Mouse (Mus musculus) limb, embryonic 13.5 days (tissue): ENCODE measurements around the gene Plxnc1. TPM values are rescaled to one million over a fixed set of nuclear protein-coding genes. Genes with fewer than 3 reads are reported as not detected.

Experiments
- ATAC-seq: fragments of 200-750 bp; cut with Nextera tagmentation; 2 replicates; pipeline ENCODE4 v1.8.0; 2017; ENCODE audit warnings: low read depth, moderate number of reproducible peaks, moderate TSS enrichment; ENCODE audit not compliant: low FRiP score
- H3K27ac ChIP-seq: fragments of 300-500 bp; sonication (generic); 2 replicates; pipeline ENCODE4 v1.5.1; 2015; ENCODE audit warnings: inconsistent platforms, mild to moderate bottlenecking, moderate library complexity
- H3K27me3 ChIP-seq: fragments of 300-500 bp; sonication (generic); 2 replicates; pipeline ENCODE4 v1.6.1; 2015; ENCODE audit warnings: mild to moderate bottlenecking, inconsistent platforms
- H3K36me3 ChIP-seq: fragments of 300-500 bp; sonication (generic); 2 replicates; pipeline ENCODE4 v1.6.1; 2015; ENCODE audit warnings: inconsistent platforms, mild to moderate bottlenecking, moderate library complexity
- H3K4me1 ChIP-seq: fragments of 300-500 bp; sonication (generic); 2 replicates; pipeline ENCODE4 v1.6.1; 2015; ENCODE audit warnings: inconsistent platforms
- H3K4me2 ChIP-seq: fragments of 300-500 bp; sonication (generic); replicated peaks from 2 replicates; pipeline ENCODE4 v1.6.1; 2015; ENCODE audit warnings: inconsistent platforms, mild to moderate bottlenecking, moderate library complexity
- H3K4me3 ChIP-seq: fragments of 300-500 bp; sonication (generic); 2 replicates; pipeline ENCODE4 v1.5.1; 2015; ENCODE audit warnings: moderate library complexity, mild to moderate bottlenecking, inconsistent platforms
- H3K9ac ChIP-seq: fragments of 300-500 bp; sonication (generic); 2 replicates; pipeline ENCODE4 v1.6.1; 2015; ENCODE audit warnings: mild to moderate bottlenecking, inconsistent platforms
- H3K9me3 ChIP-seq: fragments of 300-500 bp; sonication (generic); 2 replicates; pipeline ENCODE4 v1.6.1; 2016; ENCODE audit warnings: inconsistent platforms
- WGBS: fragments of 180-500 bp; shearing (Covaris S2); methylation state at CpG from one replicate; pipeline ENCODE4 v1.1.7; 2015; 5-methylcytosine and 5-hydroxymethylcytosine counted together
- polyA plus RNA-seq: library from polyadenylated mRNA; unstranded; fragments of >200 nt; fragmentation: Nextera tagmentation; extraction: Ambion mirVana; gene quantifications from 2 replicates; pipeline ENCODE4 v1.2.1, GENCODE M21; 2015

Plxnc1 gene
- polyA plus RNA-seq, 1 experiment from 2014 or later: 2.7 TPM

GRCm38 (mm10) chr10:94945206-94945711 lies 624 bp upstream of the Plxnc1 start:
- peak overlapping the region; percentile 76 for H3K4me3 ChIP-seq
- H3K4me1 ChIP-seq: peaks cover 35% of the 10 kb centered on the region
- peak overlapping the region; percentile 84 for H3K9ac ChIP-seq
- peaks cover 63% of the 10 kb centered on the region for H3K27me3 ChIP-seq
- H3K4me2 ChIP-seq: peak overlapping the region; percentile 99
- ATAC-seq: no peak
- under 1% methylated on average over 35 of the region's 36 CpGs for whole genome bisulfite sequencing
- no peaks in the 10 kb centered on the region for H3K9me3 ChIP-seq
- no peaks in the 10 kb centered on the region for H3K36me3 ChIP-seq
- H3K27ac ChIP-seq: no peak overlapping the region

DNA sequence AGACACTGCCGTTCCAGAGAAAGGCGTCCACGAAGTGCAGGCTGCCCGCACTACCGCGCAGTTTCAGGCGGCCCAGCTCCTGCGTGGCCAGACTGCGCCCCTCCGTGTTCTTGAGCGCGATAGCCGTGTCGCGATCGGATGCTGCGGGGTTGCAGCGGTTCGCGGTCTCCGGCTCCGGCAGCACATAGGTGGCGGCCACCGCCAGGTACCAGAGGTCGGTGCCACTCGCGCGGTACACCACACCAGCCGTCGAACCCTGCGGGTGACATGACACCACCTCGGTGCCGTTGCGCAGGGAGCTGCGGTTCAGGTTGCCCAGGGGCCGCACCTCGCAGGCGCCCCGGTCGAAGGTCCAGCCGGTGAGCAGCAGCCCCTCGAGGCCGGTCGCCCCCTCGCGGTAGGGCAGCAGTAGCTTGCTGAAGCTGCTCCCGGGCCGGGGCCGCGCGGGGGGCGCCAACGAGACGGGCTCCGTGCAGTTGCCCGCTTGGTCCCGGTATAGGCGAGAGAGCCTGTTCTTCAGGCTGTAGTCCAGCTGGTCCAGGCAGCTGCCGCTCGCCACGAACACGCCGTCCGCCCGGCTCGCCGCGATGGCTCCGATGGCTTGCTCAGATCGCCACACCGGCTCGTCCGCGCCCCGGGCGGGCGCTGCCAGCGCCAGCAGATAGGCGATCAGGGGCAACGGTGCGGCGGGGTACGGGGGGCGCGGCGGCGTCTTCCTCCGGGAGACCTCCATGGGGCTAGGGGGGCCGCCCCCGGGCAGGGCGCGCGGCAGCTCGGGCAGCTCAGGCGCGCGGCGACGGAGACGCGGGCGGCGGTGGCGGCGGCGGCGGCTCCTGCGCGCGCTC lies 567 bp downstream of the Plxnc1 start:
- Histone ChIP-seq H3K4me2 (peak overlapping the region; percentile 99), H3K9me3 (no peaks in the 10 kb centered on the region), H3K4me3 (peak overlapping the region; percentile 76), H3K9ac (peak overlapping the region; percentile 84), H3K27ac (no peak overlapping the region), H3K36me3 (no peaks in the 10 kb centered on the region), H3K27me3 (peaks cover 65% of the 10 kb centered on the region), H3K4me1 (peaks cover 35% of the 10 kb centered on the region)
- ATAC-seq: peak; percentile 51
- WGBS: under 1% methylated on average over 81 of the region's 110 CpGs

GRCm38 (mm10) chr10:94943401-94943845 lies 1.2 kb downstream of the Plxnc1 start:
- WGBS: 1% methylated on average over 26 of the region's 26 CpGs
- Histone ChIP-seq H3K4me2 (peak overlapping the region; percentile 99), H3K27ac (no peak overlapping the region), H3K9ac (peak overlapping the region; percentile 84), H3K27me3 (peaks cover 65% of the 10 kb centered on the region), H3K9me3 (no peaks in the 10 kb centered on the region), H3K4me1 (peaks cover 35% of the 10 kb centered on the region), H3K36me3 (no peaks in the 10 kb centered on the region), H3K4me3 (peak overlapping the region; percentile 76)
- peak; percentile 13; the same call in 1 of the 2 replicates for ATAC-seq

GRCm38 (mm10) chr10:94942449-94943041 lies 2.1 kb downstream of the Plxnc1 start:
- Histone ChIP-seq H3K36me3 (no peaks in the 10 kb centered on the region), H3K4me2 (peak overlapping the region; percentile 99), H3K9me3 (no peaks in the 10 kb centered on the region), H3K9ac (peak overlapping the region; percentile 35; the same call in 1 of the 2 replicates), H3K27me3 (peaks cover 68% of the 10 kb centered on the region), H3K4me1 (peaks cover 35% of the 10 kb centered on the region), H3K27ac (no peak overlapping the region), H3K4me3 (peak overlapping the region; percentile 76)
- WGBS: 2% methylated on average over 17 of the region's 17 CpGs
- no peak for ATAC-seq

GRCm38 (mm10) chr10:94941551-94941950 lies 3.1 kb downstream of the Plxnc1 start:
- Histone ChIP-seq H3K4me3 (no peak overlapping the region), H3K27me3 (peaks cover 62% of the 10 kb centered on the region), H3K27ac (no peak overlapping the region), H3K9me3 (no peaks in the 10 kb centered on the region), H3K4me2 (peak overlapping the region; percentile 99), H3K9ac (no peak overlapping the region), H3K36me3 (no peaks in the 10 kb centered on the region), H3K4me1 (peaks cover 35% of the 10 kb centered on the region)
- no peak for ATAC-seq
- WGBS: 21% methylated on average over 4 of the region's 4 CpGs

- H3K36me3 ChIP-seq: no peaks in the 10 kb centered on the region
- H3K4me1 ChIP-seq: peaks cover 32% of the 10 kb centered on the region
- no peak overlapping the region for H3K27ac ChIP-seq
- no peak overlapping the region for H3K4me3 ChIP-seq
- WGBS: 38% methylated on average over 7 of the region's 7 CpGs
- H3K9me3 ChIP-seq: no peaks in the 10 kb centered on the region
- ATAC-seq: no peak
- H3K9ac ChIP-seq: no peak overlapping the region
- H3K27me3 ChIP-seq: peaks cover 55% of the 10 kb centered on the region
- H3K4me2 ChIP-seq: no peak overlapping the region
These were observed 3.8 kb downstream of the Plxnc1 start for GRCm38 (mm10) chr10:94940786-94941185.

- H3K27me3 ChIP-seq: peaks cover 47% of the 10 kb centered on the region
- H3K9me3 ChIP-seq: no peaks in the 10 kb centered on the region
- H3K9ac ChIP-seq: no peak overlapping the region
- no peak overlapping the region for H3K4me2 ChIP-seq
- H3K36me3 ChIP-seq: no peaks in the 10 kb centered on the region
- peaks cover 27% of the 10 kb centered on the region for H3K4me1 ChIP-seq
- WGBS: 58% methylated on average over 2 of the region's 2 CpGs
- ATAC-seq: no peak
- H3K27ac ChIP-seq: no peak overlapping the region
- no peak overlapping the region for H3K4me3 ChIP-seq
These were observed 4.6 kb downstream of the Plxnc1 start for GRCm38 (mm10) chr10:94940061-94940460.

DNA sequence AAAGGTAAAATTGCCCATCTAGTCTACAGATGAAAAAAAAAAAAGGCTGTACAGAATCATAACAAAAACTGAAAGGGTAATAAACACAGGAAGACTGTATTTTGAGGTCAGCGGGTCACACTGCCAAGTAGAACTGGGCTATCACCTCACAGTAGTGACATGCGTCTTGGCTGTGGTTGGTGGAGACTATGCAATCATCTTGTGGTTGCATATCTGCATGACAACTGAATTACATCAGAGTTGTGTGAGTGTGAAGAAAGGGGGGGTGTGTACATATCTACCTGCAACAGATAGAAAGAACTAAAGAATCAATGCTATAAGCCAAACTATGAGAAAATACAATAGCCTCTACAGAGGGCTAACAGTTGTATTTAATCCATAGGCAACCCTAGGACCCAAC lies 5.7 kb downstream of the Plxnc1 start:
- H3K4me1 ChIP-seq: peaks cover 22% of the 10 kb centered on the region
- H3K9ac ChIP-seq: no peak overlapping the region
- no peak overlapping the region for H3K4me2 ChIP-seq
- H3K36me3 ChIP-seq: no peaks in the 10 kb centered on the region
- H3K27ac ChIP-seq: no peak overlapping the region
- no peaks in the 10 kb centered on the region for H3K9me3 ChIP-seq
- H3K4me3 ChIP-seq: no peak overlapping the region
- H3K27me3 ChIP-seq: peaks cover 41% of the 10 kb centered on the region
- no peak for ATAC-seq
- 81% methylated on average over 2 of the region's 2 CpGs for WGBS

DNA sequence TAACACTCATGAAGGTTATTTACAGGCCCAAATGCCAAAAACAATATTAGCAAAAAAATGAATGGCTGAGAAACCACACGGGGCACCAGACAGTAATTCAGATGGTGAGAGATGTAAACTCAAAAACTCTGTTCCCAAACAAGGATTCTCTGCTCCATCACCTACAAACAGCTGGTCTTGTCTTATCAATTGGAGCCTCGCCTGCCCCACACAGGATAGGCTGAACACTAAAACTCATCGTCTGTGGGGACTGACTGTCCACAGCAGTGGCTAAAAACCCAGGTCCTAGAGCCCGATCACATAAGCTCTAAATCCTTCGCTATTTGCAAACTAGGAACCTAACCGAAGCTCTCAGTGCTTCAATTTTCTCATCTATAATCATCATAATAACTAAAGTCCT lies 6.3 kb downstream of the Plxnc1 start:
- ATAC-seq: no peak
- Histone ChIP-seq H3K4me2 (no peak overlapping the region), H3K4me1 (peaks cover 17% of the 10 kb centered on the region), H3K27me3 (peaks cover 37% of the 10 kb centered on the region), H3K9me3 (no peaks in the 10 kb centered on the region), H3K9ac (no peak overlapping the region), H3K36me3 (no peaks in the 10 kb centered on the region), H3K4me3 (no peak overlapping the region), H3K27ac (no peak overlapping the region)
- WGBS: 88% methylated on average over 6 of the region's 6 CpGs

GRCm38 (mm10) chr10:94935270-94935669 lies 9.4 kb downstream of the Plxnc1 start:
- H3K9ac ChIP-seq: no peak overlapping the region
- no peak overlapping the region for H3K27ac ChIP-seq
- H3K9me3 ChIP-seq: no peaks in the 10 kb centered on the region
- H3K36me3 ChIP-seq: no peaks in the 10 kb centered on the region
- no peak for ATAC-seq
- 87% methylated on average over 4 of the region's 4 CpGs for WGBS
- H3K4me2 ChIP-seq: no peak overlapping the region
- no peaks in the 10 kb centered on the region for H3K4me1 ChIP-seq
- peaks cover 9% of the 10 kb centered on the region for H3K27me3 ChIP-seq
- no peak overlapping the region for H3K4me3 ChIP-seq

DNA sequence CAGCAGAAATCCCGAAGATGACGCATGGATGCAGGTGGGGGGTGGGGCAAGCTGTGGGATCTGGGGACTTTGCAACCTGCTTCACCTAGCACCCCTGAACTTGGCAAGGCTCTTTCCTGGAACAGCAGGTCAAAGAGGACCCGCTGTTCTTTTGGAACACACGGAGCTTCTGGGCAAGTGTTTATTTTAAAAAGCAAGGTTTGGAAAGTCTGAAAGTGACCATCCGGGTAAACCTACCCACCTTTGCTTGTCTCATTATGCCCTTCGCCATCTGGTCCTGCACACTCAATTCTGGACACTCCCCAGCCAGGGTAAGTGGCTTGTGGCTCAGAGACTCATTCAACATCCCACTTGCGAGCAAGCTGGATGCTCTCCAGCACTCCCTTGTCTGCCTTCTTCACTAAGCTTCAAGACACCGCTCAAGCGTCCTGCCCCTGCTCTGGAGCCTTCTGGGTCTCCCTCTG lies 10.5 kb downstream of the Plxnc1 start:
- H3K27me3 ChIP-seq: 0 out of 2 replicates have a peak, but pooled peaks cover 6% of the 10 kb centered on the region
- no peak overlapping the region for H3K9ac ChIP-seq
- H3K4me2 ChIP-seq: no peak overlapping the region
- H3K27ac ChIP-seq: no peak overlapping the region
- no peak overlapping the region for H3K4me3 ChIP-seq
- no peak for ATAC-seq
- no peaks in the 10 kb centered on the region for H3K4me1 ChIP-seq
- H3K36me3 ChIP-seq: no peaks in the 10 kb centered on the region
- H3K9me3 ChIP-seq: no peaks in the 10 kb centered on the region
- 88% methylated on average over 9 of the region's 9 CpGs for WGBS
